Mouse (Mus musculus): ENCODE measurements around the gene Dkk3. TPM values are rescaled to one million over a fixed set of nuclear protein-coding genes. Genes with fewer than 3 reads are reported as not detected.

Gene Dkk3
- polyA plus RNA-seq, 1 experiment from 2014 or later, result 26.7 TPM

GRCm38 (mm10) chr7:112074868-112075267 lies 84.0 kb downstream of the Dkk3 start:
- Histone ChIP-seq H3K4me1 (ENCODE audit: control insufficient read depth, insufficient read depth, low read length) (no peaks in the 10 kb centered on the region), H3K27ac (ENCODE audit: low read length) (no peak overlapping the region), H3K4me2 (ENCODE audit: low read depth, low read length) (no peak overlapping the region), H3K36me3 (ENCODE audit: control insufficient read depth, insufficient read depth, low read length) (peaks cover 5% of the 10 kb centered on the region), H3K9ac (ENCODE audit: low read depth, low read length) (no peak overlapping the region), H3K27me3 (replicated peaks; ENCODE audit: control insufficient read depth, insufficient read depth, low read length) (no peaks in the 10 kb centered on the region), H3K9me3 (ENCODE audit: control insufficient read depth, low read length) (no peaks in the 10 kb centered on the region), H3K4me3 (ENCODE audit: low read length) (no peak overlapping the region)
- no peak for ATAC-seq
- 86% methylated on average over 5 of the region's 5 CpGs for WGBS

Other genes with a start within 250 kb of the Dkk3 start
- 48.7 and 50.8 TPM in 2 replicates for gene Usp47, start 135.6 kb downstream of the Dkk3 start, polyA plus RNA-seq (2015; fragmentation: Nextera tagmentation; extraction: Ambion mirVana)
- 18.3 and 19.0 TPM in 2 replicates for gene Mical2, start 66.8 kb upstream of the Dkk3 start, polyA plus RNA-seq (2015; fragmentation: Nextera tagmentation; extraction: Ambion mirVana)